Mouse (Mus musculus) C2C12 (cell line): ENCODE results near the gene Rgp1. TPM values are rescaled to one million over a fixed set of nuclear protein-coding genes. Genes with fewer than 3 reads are reported as not detected.

Source experiments
- H3K27me3 ChIP-seq: one replicate; pipeline ENCODE4 v1.6.1; 2011; ENCODE audit not compliant: control insufficient read depth, insufficient read depth, insufficient read length
- H3K36me3 ChIP-seq: one replicate; pipeline ENCODE4 v1.6.1; 2011; ENCODE audit not compliant: control insufficient read depth, insufficient read depth
- H3K4me3 ChIP-seq: one replicate; pipeline ENCODE4 v1.5.1; 2011; ENCODE audit warnings: mild to moderate bottlenecking, control low read depth; ENCODE audit not compliant: poor library complexity, insufficient read depth, severe bottlenecking
- H3K79me2 ChIP-seq: one replicate; pipeline ENCODE4 v1.6.1; 2011; ENCODE audit not compliant: control insufficient read depth, insufficient read depth
- H3K79me3 ChIP-seq: one replicate; pipeline ENCODE4 v1.6.1; 2011; ENCODE audit warnings: low read depth, control low read depth
- H3ac ChIP-seq: one replicate; pipeline ENCODE3; 2011; ENCODE audit warnings: low read depth; ENCODE audit not compliant: control insufficient read depth, insufficient read length
- CEBPB ChIP-seq: IDR thresholded peaks from one replicate; pipeline ENCODE4 v1.6.1; 2011; ENCODE audit warnings: low read depth, mild to moderate bottlenecking, control low read depth, moderate library complexity
- CTCF ChIP-seq: IDR thresholded peaks from one replicate; pipeline ENCODE4 v1.5.1; 2011; ENCODE audit not compliant: control insufficient read depth, insufficient read depth, insufficient read length
- FOSL1 ChIP-seq: IDR thresholded peaks from one replicate; pipeline ENCODE4 v1.8.0; 2011; ENCODE audit warnings: mild to moderate bottlenecking, low read length; ENCODE audit not compliant: poor library complexity, insufficient read depth, severe bottlenecking
- MAX ChIP-seq: IDR thresholded peaks from one replicate; pipeline ENCODE4 v1.6.1; 2011; ENCODE audit warnings: mild to moderate bottlenecking, control low read depth
- MYOD1 ChIP-seq: IDR thresholded peaks from one replicate; pipeline ENCODE4 v1.6.1; 2011; ENCODE audit warnings: low read depth; ENCODE audit not compliant: control insufficient read depth, insufficient read length
- MYOG ChIP-seq: IDR thresholded peaks from one replicate; pipeline ENCODE4 v1.6.1; 2011; ENCODE audit not compliant: control insufficient read depth, insufficient read length; ENCODE audit errors: extremely low read depth
- USF1 ChIP-seq: IDR thresholded peaks from one replicate; pipeline ENCODE4 v1.6.1; 2011; ENCODE audit warnings: low read depth, mild to moderate bottlenecking, control low read depth, moderate library complexity
- polyA plus RNA-seq: library from polyadenylated mRNA; unstranded; fragments of >200 nt; fragmentation: generic; extraction: Trizol; gene quantifications from one replicate; pipeline ENCODE4 v1.2.1, GENCODE M21; 2012; ENCODE audit warnings: missing spikeins

Rgp1 gene
- polyA plus RNA-seq, 1 experiment = 22.6 TPM

DNA sequence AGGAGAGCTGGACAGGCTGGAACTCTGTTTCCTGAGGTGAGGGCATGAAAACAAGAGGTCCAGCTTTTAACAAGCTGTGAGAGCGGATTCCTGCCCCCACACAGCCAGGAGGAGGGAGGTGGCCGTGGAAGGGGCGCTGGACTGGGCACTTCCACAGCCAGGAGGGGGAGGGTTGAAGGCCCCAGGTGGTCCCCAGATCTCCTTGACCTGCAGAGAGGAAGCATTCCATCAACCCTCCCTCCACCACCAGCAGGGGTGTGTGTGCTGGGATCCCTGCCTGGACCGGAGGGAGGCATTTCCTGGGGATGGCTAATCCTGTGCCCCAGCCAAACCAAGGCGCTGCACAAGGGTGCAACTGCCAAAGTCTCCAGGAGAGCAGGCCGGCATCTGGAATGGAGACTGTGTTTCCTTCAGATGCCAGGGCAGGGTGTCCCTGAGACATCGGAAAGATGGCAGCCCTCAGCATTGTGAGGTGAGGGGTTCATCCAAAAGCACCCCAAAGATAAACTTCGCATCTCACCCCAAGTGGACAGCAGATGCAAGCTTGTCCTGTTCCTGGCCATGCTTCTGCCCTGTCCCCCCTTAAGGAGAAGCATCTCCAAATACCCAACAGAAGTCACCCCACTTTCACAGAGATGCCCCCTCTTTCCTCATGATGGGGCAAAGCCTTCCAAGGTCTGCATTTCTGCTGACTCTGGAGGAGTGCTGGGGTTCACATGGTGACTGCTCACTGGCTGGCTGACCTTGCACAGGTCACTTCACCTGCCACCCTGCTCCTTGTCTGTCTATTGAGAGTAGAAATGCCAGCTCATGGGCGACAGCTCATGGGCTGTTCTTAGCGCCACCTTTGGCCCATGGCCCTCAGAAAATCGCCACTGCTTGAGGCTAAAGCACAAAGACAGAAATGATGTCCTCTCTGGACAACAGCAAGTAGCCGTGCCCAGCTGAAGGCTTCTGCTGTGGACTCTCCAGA lies 6.2 kb downstream of the Rgp1 start, which contains the start of gene Msmp:
Gene Msmp (minus strand): TSS at position 51 of the 973 bp plus-strand sequence.
- Histone ChIP-seq H3K36me3 (peaks cover 33% of the 10 kb centered on the region), H3K4me3 (no peak within 1 kb of the TSS), H3K27me3 (no peaks in the 10 kb centered on the region), H3K79me2 (peaks cover 4% of the 10 kb centered on the region), H3ac (no peak within 1 kb of the TSS), H3K79me3 (peaks cover 3% of the 10 kb centered on the region)
- TF ChIP-seq MAX (no peak), MYOG (no peak), MYOD1 (no peak), FOSL1 (no peak), CEBPB (no peak), CTCF (no peak), USF1 (no peak)

DNA sequence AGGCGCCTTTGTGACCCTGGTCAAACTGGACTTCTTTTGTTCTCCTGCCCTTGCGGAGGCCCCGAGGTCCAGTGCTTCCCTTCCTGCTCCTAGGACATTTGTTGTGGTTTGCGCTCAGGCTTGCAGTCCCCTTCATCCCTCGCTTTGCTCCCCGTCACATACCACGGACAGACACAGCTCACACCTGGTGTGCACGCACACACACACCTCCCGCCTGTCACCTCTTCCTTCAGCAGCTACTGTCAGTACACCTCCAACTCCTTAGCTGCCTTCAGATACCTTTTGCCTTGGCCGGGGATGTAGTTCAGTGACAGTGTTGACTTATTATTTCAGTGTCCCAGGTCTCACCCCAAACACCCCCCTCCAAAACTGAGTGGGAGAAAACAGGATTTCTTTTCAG lies 7.2 kb downstream of the Rgp1 start:
- Histone ChIP-seq H3K36me3 (peaks cover 31% of the 10 kb centered on the region), H3K4me3 (no peak overlapping the region), H3K79me3 (no peaks in the 10 kb centered on the region), H3K79me2 (no peaks in the 10 kb centered on the region), H3K27me3 (no peaks in the 10 kb centered on the region), H3ac (no peak overlapping the region)
- TF ChIP-seq MAX = no peak
- no peak for TF ChIP-seq CEBPB
- TF ChIP-seq MYOG = no peak
- no peak for TF ChIP-seq FOSL1
- TF ChIP-seq CTCF = no peak
- TF ChIP-seq MYOD1 = no peak
- no peak for TF ChIP-seq USF1

DNA sequence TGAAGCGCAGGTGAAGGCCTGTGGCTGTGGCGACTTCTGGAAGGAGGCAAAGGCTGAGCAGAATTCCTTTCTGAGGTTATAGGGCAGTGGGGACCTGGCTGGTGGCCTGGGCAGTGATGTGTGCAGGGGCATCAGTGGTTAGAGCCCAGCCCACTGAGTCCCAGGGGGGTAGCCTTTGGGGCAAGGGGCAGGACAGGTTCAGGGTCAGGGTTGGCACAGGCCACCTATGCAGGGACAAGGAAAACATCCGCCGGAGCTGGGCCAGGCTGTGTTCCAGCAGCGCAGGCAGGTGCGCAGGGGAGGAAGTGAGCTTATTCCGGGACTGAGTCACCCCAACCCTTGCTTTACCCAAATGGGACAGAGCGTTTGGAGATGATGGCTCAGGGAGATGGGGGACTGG lies 7.9 kb downstream of the Rgp1 start:
- H3K4me3 ChIP-seq = no peak overlapping the region
- TF ChIP-seq MYOG = no peak
- no peak for TF ChIP-seq MAX
- TF ChIP-seq USF1 = no peak
- TF ChIP-seq MYOD1 = no peak
- no peak for TF ChIP-seq CEBPB
- no peak for TF ChIP-seq FOSL1
- TF ChIP-seq CTCF = no peak
- H3K79me2 ChIP-seq = no peaks in the 10 kb centered on the region
- H3K27me3 ChIP-seq = no peaks in the 10 kb centered on the region
- no peaks in the 10 kb centered on the region for H3K79me3 ChIP-seq
- peaks cover 24% of the 10 kb centered on the region for H3K36me3 ChIP-seq
- no peak overlapping the region for H3ac ChIP-seq

DNA sequence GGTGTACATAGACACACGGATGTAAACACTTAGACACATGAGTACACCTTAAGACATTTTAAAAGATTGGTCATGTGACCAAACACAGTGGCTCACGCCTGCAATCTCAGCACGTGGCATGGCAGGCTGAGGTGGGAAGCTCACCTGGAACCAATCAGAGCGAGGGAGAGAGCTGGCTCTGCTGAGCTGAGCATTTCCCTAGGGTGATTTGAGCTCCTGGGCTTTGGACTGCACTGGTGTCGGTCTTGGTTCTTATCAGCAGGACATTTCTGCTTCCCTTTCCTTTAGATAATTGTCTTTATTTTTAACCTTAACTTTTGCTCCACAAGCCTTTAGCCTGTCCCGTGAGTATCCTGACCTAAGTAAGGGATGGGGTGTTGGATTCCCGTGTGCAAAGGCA lies 9.2 kb downstream of the Rgp1 start:
- no peaks in the 10 kb centered on the region for H3K79me3 ChIP-seq
- H3K36me3 ChIP-seq = peaks cover 16% of the 10 kb centered on the region
- no peak overlapping the region for H3K4me3 ChIP-seq
- H3K27me3 ChIP-seq = no peaks in the 10 kb centered on the region
- H3K79me2 ChIP-seq = no peaks in the 10 kb centered on the region
- no peak overlapping the region for H3ac ChIP-seq
- no peak for TF ChIP-seq CEBPB
- TF ChIP-seq USF1 = peak; percentile 25
- no peak for TF ChIP-seq MYOG
- TF ChIP-seq CTCF = no peak

DNA sequence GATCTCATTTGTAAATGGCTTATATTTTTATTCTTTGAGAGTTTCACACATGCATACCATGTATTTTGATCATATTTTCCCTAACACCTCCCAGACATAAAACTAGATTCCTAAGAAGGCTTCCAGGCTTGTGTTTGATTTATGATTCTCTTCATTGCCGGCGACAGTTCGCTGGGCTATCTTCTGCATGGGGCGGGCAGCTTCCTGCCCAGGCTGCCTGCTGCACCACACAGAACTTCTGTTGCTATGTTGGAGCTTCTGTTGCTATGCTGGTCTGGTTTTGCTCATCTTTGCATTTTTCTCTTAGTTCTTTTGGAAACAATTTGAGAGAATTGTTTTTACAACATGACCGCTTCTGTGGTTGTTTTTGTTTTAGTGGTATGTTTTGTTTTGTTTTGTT lies 13.0 kb downstream of the Rgp1 start:
- Histone ChIP-seq H3ac (no peak overlapping the region), H3K4me3 (no peak overlapping the region), H3K79me3 (no peaks in the 10 kb centered on the region), H3K27me3 (no peaks in the 10 kb centered on the region), H3K79me2 (no peaks in the 10 kb centered on the region), H3K36me3 (no peaks in the 10 kb centered on the region)
- TF ChIP-seq CEBPB (no peak), MYOD1 (no peak), MAX (no peak), FOSL1 (no peak), CTCF (no peak), USF1 (no peak), MYOG (no peak)

DNA sequence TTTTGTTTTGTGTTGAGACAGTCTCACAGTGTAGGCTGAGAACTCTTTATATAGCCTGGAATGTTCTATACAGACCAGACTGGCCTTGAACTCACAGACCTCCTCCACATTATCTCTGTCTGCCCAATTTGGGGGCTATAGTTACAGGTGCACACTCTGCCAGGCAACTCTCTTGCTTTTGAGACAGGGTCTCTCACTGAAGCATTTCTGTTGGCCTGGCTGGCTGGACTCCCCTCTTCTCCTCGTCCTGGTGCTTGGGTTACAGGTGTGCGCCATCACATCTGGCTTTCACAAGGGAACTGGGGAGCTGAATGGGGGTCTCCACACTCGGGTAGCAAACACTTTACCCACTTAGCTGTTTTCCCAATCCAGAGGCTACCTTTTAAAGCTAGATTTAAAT lies 13.4 kb downstream of the Rgp1 start:
- no peaks in the 10 kb centered on the region for H3K79me3 ChIP-seq
- TF ChIP-seq MAX (no peak), MYOD1 (no peak), CTCF (no peak)
- no peaks in the 10 kb centered on the region for H3K79me2 ChIP-seq
- H3K27me3 ChIP-seq = no peaks in the 10 kb centered on the region
- H3K4me3 ChIP-seq = no peak overlapping the region
- H3K36me3 ChIP-seq = no peaks in the 10 kb centered on the region
- no peak overlapping the region for H3ac ChIP-seq
